Comparison of ENCODE assay signal across 7 mouse cellular contexts in genomic region chr17:24211631-24212440, GRCm38 (mm10). TPM values are rescaled to one million over a fixed set of nuclear protein-coding genes. Genes with fewer than 3 reads are reported as not detected.
A peak's percentile ranks its signal among the peaks of the same experiment; 100 is the strongest.
DNase-seq lines count a peak whose midpoint lies in the region; ATAC-seq lines count a peak whose summit lies in the region.

No protein-coding gene starts in this region.

- peak; percentile 77 to 85 for DNase-seq in adrenal gland, adult (ENCODE audit: inconsistent age in 2 of 2, low spot score in 1 of 2)
- peak; percentile 75 for DNase-seq in cerebellum, adult 11 months
- DNase-seq in forebrain, embryonic 14.5 days (ENCODE audit: low spot score) = peak; percentile 92
- peak; percentile 70 to 75 for DNase-seq in layer of hippocampus, postnatal 25 days (ENCODE audit: extremely low spot score in 1 of 2, low spot score in 1 of 2)
- peak; percentile 80 for DNase-seq in lung, postnatal 10 days
- DNase-seq in right cerebral cortex, postnatal 25 days = peak; percentile 88

- no peaks in the 10 kb centered on the region for H3K9me3 ChIP-seq in forebrain, embryonic 14.5 days (replicated peaks; ENCODE audit: control insufficient read depth, low read length)
- H3K9me3 ChIP-seq in hindbrain, embryonic 13.5 days = no peaks in the 10 kb centered on the region

- H3K27ac ChIP-seq in forebrain, embryonic 14.5 days (ENCODE audit: low read depth, low read length) = peak overlapping the region; percentile 61
- H3K27ac ChIP-seq in hindbrain, embryonic 13.5 days = peak overlapping the region; percentile 87

- WGBS in forebrain, embryonic 14.5 days = 2% methylated on average over 37 of the region's 37 CpGs
- WGBS in hindbrain, embryonic 13.5 days = 1% methylated on average over 37 of the region's 37 CpGs

- ATAC-seq in forebrain, embryonic 14.5 days = peak; percentile 61
- ATAC-seq in hindbrain, embryonic 13.5 days (ENCODE audit: low FRiP score) = peak; percentile 52

- peak overlapping the region; percentile 55 for H3K4me3 ChIP-seq in forebrain, embryonic 14.5 days (ENCODE audit: low read depth, low read length)
- H3K4me3 ChIP-seq in hindbrain, embryonic 13.5 days = peak overlapping the region; percentile 58

- peaks cover 18% of the 10 kb centered on the region for H3K27me3 ChIP-seq in forebrain, embryonic 14.5 days (replicated peaks; ENCODE audit: control insufficient read depth, insufficient read depth, low read length)
- H3K27me3 ChIP-seq in hindbrain, embryonic 13.5 days = peaks cover 29% of the 10 kb centered on the region

- peaks cover 17% of the 10 kb centered on the region for H3K36me3 ChIP-seq in forebrain, embryonic 14.5 days (ENCODE audit: control insufficient read depth, insufficient read depth, low read length)
- peaks cover 23% of the 10 kb centered on the region for H3K36me3 ChIP-seq in hindbrain, embryonic 13.5 days

- H3K4me1 ChIP-seq in forebrain, embryonic 14.5 days (ENCODE audit: control insufficient read depth, insufficient read depth, low read length) = peaks cover 31% of the 10 kb centered on the region
- H3K4me1 ChIP-seq in hindbrain, embryonic 13.5 days (replicated peaks) = peaks cover 57% of the 10 kb centered on the region

- peak overlapping the region; percentile 98 for H3K4me2 ChIP-seq in forebrain, embryonic 14.5 days (ENCODE audit: low read length)
- peak overlapping the region; percentile 97 for H3K4me2 ChIP-seq in hindbrain, embryonic 13.5 days

- peak overlapping the region; percentile 83 for H3K9ac ChIP-seq in forebrain, embryonic 14.5 days (ENCODE audit: low read length)
- H3K9ac ChIP-seq in hindbrain, embryonic 13.5 days = peak overlapping the region; percentile 90

RNA-seq across cellular contexts. Expression of gene Ntn3, which starts 2.5 kb away (rescaled TPM):
- 2.6 and 3.0 TPM in 2 replicates for polyA plus RNA-seq in forebrain, embryonic 14.5 days (2014; fragmentation: Nextera tagmentation; extraction: Ambion mirVana)
- polyA plus RNA-seq in hindbrain, embryonic 13.5 days (2015; fragmentation: Nextera tagmentation; extraction: Ambion mirVana) = 4.2 and 5.2 TPM in 2 replicates
- 10 to 100 TPM; 10.8 to 11.0 TPM for total RNA-seq in layer of hippocampus, postnatal 25 days (2021)

RNA-seq across cellular contexts. Expression of gene Tbc1d24, which starts 6.5 kb away (rescaled TPM):
- 10.5 and 15.0 TPM in 2 replicates for polyA plus RNA-seq in forebrain, embryonic 14.5 days (2014; fragmentation: Nextera tagmentation; extraction: Ambion mirVana)
- 24.4 and 25.5 TPM in 2 replicates for polyA plus RNA-seq in hindbrain, embryonic 13.5 days (2015; fragmentation: Nextera tagmentation; extraction: Ambion mirVana)
- total RNA-seq in layer of hippocampus, postnatal 25 days (2021) = 10 to 100 TPM; 60.1 to 64.2 TPM

RNA-seq across cellular contexts. Expression of gene Tedc2, which starts 8.8 kb away (rescaled TPM):
- polyA plus RNA-seq in forebrain, embryonic 14.5 days (2014; fragmentation: Nextera tagmentation; extraction: Ambion mirVana) = 11.0 and 12.5 TPM in 2 replicates
- 11.8 and 12.8 TPM in 2 replicates for polyA plus RNA-seq in hindbrain, embryonic 13.5 days (2015; fragmentation: Nextera tagmentation; extraction: Ambion mirVana)
- 10 to 100 TPM in 1 of 2 experiments, 1 to 10 TPM in 1; 8.4 to 10.0 TPM for total RNA-seq in layer of hippocampus, postnatal 25 days (2021)

RNA-seq across cellular contexts. Expression of gene Ccnf, which starts 39.4 kb away (rescaled TPM):
- 31.8 and 34.3 TPM in 2 replicates for polyA plus RNA-seq in forebrain, embryonic 14.5 days (2014; fragmentation: Nextera tagmentation; extraction: Ambion mirVana)
- 17.2 and 17.9 TPM in 2 replicates for polyA plus RNA-seq in hindbrain, embryonic 13.5 days (2015; fragmentation: Nextera tagmentation; extraction: Ambion mirVana)
- total RNA-seq in layer of hippocampus, postnatal 25 days (2021) = 1 to 10 TPM; 4.1 to 6.6 TPM

RNA-seq across cellular contexts. Expression of gene Atp6v0c, which starts 42.3 kb away (rescaled TPM):
- polyA plus RNA-seq in forebrain, embryonic 14.5 days (2014; fragmentation: Nextera tagmentation; extraction: Ambion mirVana) = 1,021 and 1,033 TPM in 2 replicates
- polyA plus RNA-seq in hindbrain, embryonic 13.5 days (2015; fragmentation: Nextera tagmentation; extraction: Ambion mirVana) = 1,028 and 1,039 TPM in 2 replicates
- total RNA-seq in layer of hippocampus, postnatal 25 days (2021) = 1,000 to 10,000 TPM; 1,231 to 1,342 TPM

Comparison
In these comparisons a context has a peak if more than half of its experiments do, and no peak if none do; other contexts are left out.
1. Peak in every context shown above with its lines: DNase-seq, ATAC-seq, H3K4me3 ChIP-seq and H3K27ac ChIP-seq.